Mouse (Mus musculus): ENCODE results near the gene Zfp62. TPM values are rescaled to one million over a fixed set of nuclear protein-coding genes. Genes with fewer than 3 reads are reported as not detected.
"Not testable (repeated sequence)": the region's sequence is repeated elsewhere in the genome, so short reads cannot be mapped to it uniquely, and the experiment has no call there.

The Zfp62 gene
- 37.6 and 40.3 TPM in 2 replicates for polyA plus RNA-seq (2015; fragmentation: Nextera tagmentation; extraction: Ambion mirVana)

DNA sequence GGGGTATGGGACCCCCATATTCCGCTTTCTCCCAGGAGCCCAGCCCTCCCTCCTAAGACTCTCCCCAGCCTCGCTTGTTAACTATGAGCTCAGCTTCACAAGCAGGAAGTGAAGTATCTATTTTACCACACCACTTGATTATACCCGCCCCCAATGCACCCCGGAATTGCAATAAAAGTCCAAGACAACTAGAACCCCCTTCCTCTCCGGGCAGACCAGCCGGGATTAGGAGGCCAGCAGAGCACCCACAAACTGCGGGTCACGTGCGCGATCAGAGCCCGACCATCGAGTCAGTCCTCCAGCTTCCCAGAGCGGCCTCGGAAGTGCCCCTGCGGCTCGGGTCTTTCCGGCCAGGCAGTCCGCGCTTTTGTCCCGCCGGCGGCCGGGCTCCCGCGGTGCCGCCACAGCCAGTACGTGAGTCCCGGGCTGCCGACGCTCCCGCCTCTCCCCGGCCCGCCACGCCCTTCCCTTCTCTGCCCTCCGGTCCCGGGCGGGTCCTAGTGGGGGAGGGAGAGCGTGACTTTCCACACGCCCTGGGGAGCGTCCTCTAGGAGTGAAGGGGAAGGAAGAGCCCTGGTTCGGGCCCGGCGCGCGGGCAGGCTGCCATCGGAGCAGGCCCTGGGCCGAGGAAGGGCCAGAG lies at the start of gene Zfp62:
Gene Zfp62 (plus strand): TSS at position 164 of the 640 bp plus-strand sequence.
- Histone ChIP-seq H3K4me2 (peak within 1 kb of the TSS; percentile 82), H3K27ac (peak within 1 kb of the TSS; percentile 99), H3K36me3 (0 out of 2 replicates have a peak, but pooled peaks cover 2% of the 10 kb centered on the region), H3K9ac (peak within 1 kb of the TSS; percentile 96), H3K27me3 (no peaks in the 10 kb centered on the region), H3K4me1 (peaks cover 13% of the 10 kb centered on the region), H3K4me3 (peak within 1 kb of the TSS; percentile 88), H3K9me3 (no peaks in the 10 kb centered on the region)
- peak; percentile 94 for ATAC-seq (ENCODE audit: borderline replicate concordance, extremely low read depth, low FRiP score, low TSS enrichment)
- WGBS = under 1% methylated on average over 38 of the region's 47 CpGs

- Histone ChIP-seq H3K9me3 (no peaks in the 10 kb centered on the region), H3K27me3 (no peaks in the 10 kb centered on the region), H3K4me2 (no peak within 1 kb of the TSS), H3K4me3 (no peak within 1 kb of the TSS), H3K27ac (no peak within 1 kb of the TSS), H3K36me3 (no peaks in the 10 kb centered on the region), H3K9ac (no peak within 1 kb of the TSS), H3K4me1 (no peaks in the 10 kb centered on the region)
- no peak for ATAC-seq (ENCODE audit: borderline replicate concordance, extremely low read depth, low FRiP score, low TSS enrichment)
- 76% methylated on average over 1 of the region's 1 CpGs for WGBS
Measured at GRCm38 (mm10) chr11:49154077-49154476, 49.0 kb upstream of the Zfp62 start, which contains the start of gene Olfr1394. Gene Olfr1394 (plus strand): TSS chr11:49154377.

GRCm38 (mm10) chr11:49156821-49157814 lies 46.0 kb upstream of the Zfp62 start:
- no peak for ATAC-seq (ENCODE audit: borderline replicate concordance, extremely low read depth, low FRiP score, low TSS enrichment)
- no peaks in the 10 kb centered on the region for H3K27me3 ChIP-seq
- no peak overlapping the region for H3K9ac ChIP-seq
- 75% methylated on average over 2 of the region's 2 CpGs for WGBS
- H3K27ac ChIP-seq = no peak overlapping the region
- no peak overlapping the region for H3K4me2 ChIP-seq
- H3K36me3 ChIP-seq = no peaks in the 10 kb centered on the region
- H3K4me1 ChIP-seq = no peaks in the 10 kb centered on the region
- H3K4me3 ChIP-seq = no peak overlapping the region
- no peaks in the 10 kb centered on the region for H3K9me3 ChIP-seq

DNA sequence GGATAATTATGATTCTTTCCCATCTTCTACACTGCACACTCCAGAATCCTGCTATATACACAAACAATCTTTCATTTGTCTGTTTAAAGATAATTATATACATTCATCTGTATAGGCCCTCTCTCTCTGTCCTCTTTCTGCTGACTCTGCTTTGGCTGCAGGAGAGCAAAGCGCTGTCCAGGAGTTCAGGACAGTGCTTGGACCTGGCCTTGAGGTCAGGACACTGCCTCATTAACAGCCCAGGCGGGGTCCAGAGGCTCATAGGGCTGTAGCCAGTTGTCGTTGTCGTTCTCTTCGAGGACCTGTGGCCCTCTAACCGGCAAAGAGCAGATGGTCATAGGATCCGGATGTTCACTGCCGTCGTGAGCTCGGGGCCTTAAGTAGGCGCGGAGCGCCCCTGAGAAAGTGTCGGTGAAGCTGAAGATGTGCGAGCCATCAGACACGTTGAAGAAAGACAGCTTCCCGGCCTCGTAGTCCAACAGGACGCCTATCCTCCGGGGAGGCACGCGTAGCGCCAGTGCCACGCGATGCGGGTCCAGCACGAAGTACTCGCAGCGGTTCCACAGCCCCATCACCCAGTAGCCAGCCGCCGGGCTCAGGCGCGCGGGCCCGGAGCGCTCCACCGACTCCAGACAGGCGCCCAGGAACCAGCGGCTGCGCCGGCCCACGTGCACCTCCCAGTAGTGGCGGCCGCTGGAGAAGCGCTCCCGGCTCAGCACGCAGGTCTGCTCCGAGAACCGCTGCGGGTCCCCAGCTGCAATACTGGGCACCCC lies 34.1 kb upstream of the Zfp62 start:
- H3K36me3 ChIP-seq = no peaks in the 10 kb centered on the region
- peaks cover 21% of the 10 kb centered on the region for H3K27me3 ChIP-seq
- H3K4me3 ChIP-seq = peak overlapping the region; percentile 16
- no peak overlapping the region for H3K27ac ChIP-seq
- peaks cover 7% of the 10 kb centered on the region; the same call in 1 of the 2 replicates for H3K4me1 ChIP-seq
- peak overlapping the region; percentile 53 for H3K4me2 ChIP-seq
- WGBS = 2% methylated on average over 48 of the region's 50 CpGs
- no peak overlapping the region for H3K9ac ChIP-seq
- no peaks in the 10 kb centered on the region for H3K9me3 ChIP-seq
- ATAC-seq (ENCODE audit: borderline replicate concordance, extremely low read depth, low FRiP score, low TSS enrichment) = no peak

DNA sequence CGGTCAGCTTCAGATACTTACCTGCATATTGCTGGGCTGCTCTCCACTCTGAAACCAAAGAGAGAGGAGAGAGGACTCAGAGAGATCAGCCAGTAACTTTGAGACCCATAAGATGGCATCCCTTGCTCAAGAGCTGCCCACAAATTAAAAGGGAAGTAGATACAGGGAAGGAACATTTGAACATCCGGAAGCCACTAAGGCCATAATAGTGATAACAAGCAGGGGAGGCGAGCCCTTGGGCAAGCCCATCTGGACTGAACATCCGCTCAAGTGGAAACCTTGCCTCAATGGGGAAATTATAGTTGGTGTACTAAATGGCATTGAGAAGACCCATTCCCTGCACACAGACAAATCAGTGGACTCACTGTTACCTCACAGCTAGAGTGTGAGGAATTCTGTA lies 32.5 kb upstream of the Zfp62 start:
- Histone ChIP-seq H3K9ac (no peak overlapping the region), H3K4me1 (peaks cover 7% of the 10 kb centered on the region; the same call in 1 of the 2 replicates), H3K9me3 (no peaks in the 10 kb centered on the region), H3K36me3 (no peaks in the 10 kb centered on the region), H3K4me2 (no peak overlapping the region), H3K27me3 (peaks cover 21% of the 10 kb centered on the region), H3K27ac (no peak overlapping the region), H3K4me3 (no peak overlapping the region)
- ATAC-seq (ENCODE audit: borderline replicate concordance, extremely low read depth, low FRiP score, low TSS enrichment) = no peak
- WGBS = 89% methylated on average over 4 of the region's 4 CpGs

DNA sequence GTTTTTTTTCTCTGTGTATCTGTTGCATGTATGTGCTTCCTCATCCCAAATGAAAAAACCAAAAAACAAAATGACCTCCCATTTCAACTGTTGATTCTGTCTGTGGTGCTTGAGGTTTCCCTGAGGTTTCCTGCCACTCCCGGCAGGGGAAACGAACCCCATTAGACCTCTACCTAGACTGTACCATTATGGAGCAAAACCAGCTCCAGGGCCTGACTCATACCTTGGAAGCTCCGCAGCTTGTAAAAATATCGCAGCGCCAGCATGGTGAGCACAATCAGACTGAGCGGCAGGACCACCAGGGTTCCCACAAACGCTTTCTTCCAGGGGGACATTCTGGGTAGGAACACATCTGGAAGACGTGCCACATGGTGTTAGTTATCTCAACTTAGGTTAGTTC lies 27.7 kb upstream of the Zfp62 start:
- Histone ChIP-seq H3K4me2 (no peak overlapping the region), H3K4me1 (no peaks in the 10 kb centered on the region), H3K9me3 (no peaks in the 10 kb centered on the region), H3K4me3 (no peak overlapping the region), H3K9ac (no peak overlapping the region), H3K36me3 (no peaks in the 10 kb centered on the region), H3K27ac (no peak overlapping the region), H3K27me3 (peaks cover under 1% of the 10 kb centered on the region; the same call in 1 of the 2 replicates)
- ATAC-seq (ENCODE audit: borderline replicate concordance, extremely low read depth, low FRiP score, low TSS enrichment) = no peak
- 92% methylated on average over 8 of the region's 8 CpGs for WGBS

DNA sequence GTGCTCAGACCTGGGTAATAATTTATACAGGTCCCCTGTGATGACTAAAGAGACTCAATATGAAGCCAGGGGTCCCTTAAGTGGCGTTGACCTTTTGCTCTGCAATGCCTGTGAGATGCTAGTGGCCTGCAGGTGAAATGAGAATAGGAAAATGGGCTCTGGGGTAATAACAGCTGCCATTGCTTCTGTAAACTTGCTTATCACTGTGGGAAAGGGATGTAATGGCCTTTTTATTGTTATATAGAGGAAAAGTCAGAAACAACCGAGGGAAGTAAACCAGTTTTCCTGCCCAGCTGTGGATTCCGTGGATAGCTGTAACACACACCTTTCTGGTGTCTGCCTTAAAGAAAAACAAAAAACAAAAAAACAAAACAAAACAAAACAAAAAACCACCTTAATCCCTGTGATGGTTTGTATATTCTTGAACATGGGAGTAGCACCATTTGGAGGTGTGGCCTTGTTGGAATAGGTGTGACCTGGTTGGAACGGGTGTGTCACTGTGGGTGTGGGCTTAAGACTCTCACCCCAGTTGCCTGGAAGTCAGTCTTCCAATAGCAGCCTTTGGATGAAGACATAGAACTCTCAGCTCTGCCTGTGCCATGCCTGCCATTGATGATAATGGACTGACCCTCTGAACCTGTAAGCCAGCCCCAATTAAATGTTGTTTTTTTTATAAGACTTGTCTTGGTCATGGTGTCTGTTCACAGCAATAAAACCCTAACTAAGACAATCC lies 26.9 kb upstream of the Zfp62 start:
- not testable (repeated sequence) for H3K9ac ChIP-seq; H3K36me3 ChIP-seq; H3K4me2 ChIP-seq; H3K27ac ChIP-seq; H3K27me3 ChIP-seq; ATAC-seq (ENCODE audit: borderline replicate concordance, extremely low read depth, low FRiP score, low TSS enrichment); H3K9me3 ChIP-seq; H3K4me3 ChIP-seq; H3K4me1 ChIP-seq
- WGBS = 70% methylated on average over 4 of the region's 4 CpGs

GRCm38 (mm10) chr11:49183172-49183571 lies 19.9 kb upstream of the Zfp62 start:
- Histone ChIP-seq H3K27me3 (no peaks in the 10 kb centered on the region), H3K27ac (no peak overlapping the region), H3K4me3 (no peak overlapping the region), H3K4me1 (no peaks in the 10 kb centered on the region), H3K9ac (no peak overlapping the region), H3K36me3 (no peaks in the 10 kb centered on the region), H3K4me2 (no peak overlapping the region), H3K9me3 (no peaks in the 10 kb centered on the region)
- WGBS = 36% methylated on average over 1 of the region's 1 CpGs
- ATAC-seq (ENCODE audit: borderline replicate concordance, extremely low read depth, low FRiP score, low TSS enrichment) = no peak

DNA sequence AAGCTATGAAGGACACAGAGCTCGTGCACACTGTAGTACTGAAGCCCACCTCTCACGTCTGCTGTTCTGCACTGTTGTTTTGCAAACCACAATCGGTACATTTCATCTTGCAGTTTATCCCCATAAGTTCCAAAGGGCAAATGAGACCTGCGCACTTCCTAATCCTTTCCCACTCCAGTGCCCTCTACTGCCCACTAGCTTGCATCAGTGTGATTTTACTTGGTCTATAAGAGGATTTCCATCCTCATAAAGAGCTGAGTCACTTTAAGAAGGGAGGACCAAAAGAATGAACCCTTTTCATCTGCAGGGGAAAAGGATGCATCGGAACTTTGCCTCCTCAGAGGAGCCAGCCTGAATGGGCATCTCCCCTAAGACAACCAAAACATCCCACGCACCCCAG lies 16.6 kb upstream of the Zfp62 start:
- Histone ChIP-seq H3K27ac (no peak overlapping the region), H3K4me2 (no peak overlapping the region), H3K4me1 (no peaks in the 10 kb centered on the region), H3K27me3 (no peaks in the 10 kb centered on the region), H3K4me3 (no peak overlapping the region), H3K9me3 (no peaks in the 10 kb centered on the region), H3K36me3 (no peaks in the 10 kb centered on the region), H3K9ac (no peak overlapping the region)
- no peak for ATAC-seq (ENCODE audit: borderline replicate concordance, extremely low read depth, low FRiP score, low TSS enrichment)
- WGBS = 80% methylated on average over 6 of the region's 6 CpGs

- H3K4me2 ChIP-seq = no peak within 1 kb of the TSS
- WGBS = 69% methylated on average over 8 of the region's 8 CpGs
- no peak within 1 kb of the TSS for H3K27ac ChIP-seq
- no peaks in the 10 kb centered on the region for H3K27me3 ChIP-seq
- H3K9me3 ChIP-seq = no peaks in the 10 kb centered on the region
- ATAC-seq (ENCODE audit: borderline replicate concordance, extremely low read depth, low FRiP score, low TSS enrichment) = no peak
- no peak within 1 kb of the TSS for H3K4me3 ChIP-seq
- no peak within 1 kb of the TSS for H3K9ac ChIP-seq
- H3K36me3 ChIP-seq = no peaks in the 10 kb centered on the region
- H3K4me1 ChIP-seq = no peaks in the 10 kb centered on the region
Measured at GRCm38 (mm10) chr11:49186955-49187488, 16.1 kb upstream of the Zfp62 start, which contains the start of gene Btnl9. Gene Btnl9 (minus strand): TSS chr11:49187159.

- no peaks in the 10 kb centered on the region for H3K4me1 ChIP-seq
- H3K9ac ChIP-seq = no peak overlapping the region
- H3K27ac ChIP-seq = no peak overlapping the region
- no peaks in the 10 kb centered on the region for H3K36me3 ChIP-seq
- H3K27me3 ChIP-seq = no peaks in the 10 kb centered on the region
- no peak overlapping the region for H3K4me3 ChIP-seq
- H3K9me3 ChIP-seq = no peaks in the 10 kb centered on the region
- H3K4me2 ChIP-seq = no peak overlapping the region
- 64% methylated on average over 10 of the region's 10 CpGs for WGBS
- ATAC-seq (ENCODE audit: borderline replicate concordance, extremely low read depth, low FRiP score, low TSS enrichment) = no peak
Measured at GRCm38 (mm10) chr11:49187701-49188100, 15.4 kb upstream of the Zfp62 start.
